Mouse (Mus musculus) subcutaneous adipose tissue, adult 2 months (tissue): ENCODE data around the gene Maml3. TPM values are rescaled to one million over a fixed set of nuclear protein-coding genes. Genes with fewer than 3 reads are reported as not detected.

ENCODE experiments used
- polyA plus RNA-seq: library from polyadenylated mRNA; depleted of rRNA; stranded (reverse); fragments of >200 nt; gene quantifications from 2 replicates; pipeline ENCODE4 v1.2.3, GENCODE M21; 2012; ENCODE audit warnings: low replicate concordance; rRNA removed

Gene Maml3
- 1.5 and 4.8 TPM in 2 replicates for polyA plus RNA-seq

DNA sequence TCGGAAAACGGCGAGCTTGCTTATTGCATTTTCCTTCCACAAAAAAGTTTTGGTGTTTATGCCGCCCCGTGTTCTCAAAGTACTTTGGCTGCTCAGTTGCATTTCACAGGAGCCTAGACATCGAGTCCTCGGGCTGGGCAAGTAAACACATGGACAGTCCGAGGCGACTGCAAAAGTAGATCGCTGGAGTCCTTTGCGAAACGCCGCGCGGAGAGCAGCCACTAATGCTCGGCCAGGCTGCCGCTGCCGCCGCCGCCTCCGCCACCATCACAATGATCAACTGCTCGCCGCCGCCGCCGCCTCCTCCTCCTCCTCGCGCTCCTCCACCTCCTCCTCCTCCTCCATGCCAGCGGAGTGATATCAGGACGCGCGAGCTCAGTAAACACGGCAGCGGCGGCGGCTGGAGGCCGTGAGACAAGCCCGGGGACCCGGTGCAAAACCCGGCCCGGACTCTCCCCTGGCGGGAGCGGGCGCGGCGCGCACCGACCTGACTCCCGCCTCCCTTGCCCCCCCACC lies at the start of gene Maml3:
TSS of gene Maml3 (minus strand) at position 441 of the 516 bp plus-strand sequence.

GRCm38 (mm10) chr3:51660060-51660459 lies 444.8 kb downstream of the Maml3 start, which contains the start of gene Mgst2:
Gene Mgst2, plus strand, starts transcription at chr3:51660360.

Other genes starting within 250 kb of the Maml3 start
- 23.2 and 29.1 TPM in 2 replicates for gene Foxo1, start 163.3 kb upstream of the Maml3 start, polyA plus RNA-seq